Mouse (Mus musculus): Measurements from ENCODE around the gene Ncln. TPM values are rescaled to one million over a fixed set of nuclear protein-coding genes. Genes with fewer than 3 reads are reported as not detected.
A peak's percentile ranks its signal among the peaks of the same experiment; 100 is the strongest.

The Ncln gene
- total RNA-seq, 2 experiments from 2014 or later: 62.8 to 72.4 TPM

- no peak for ATAC-seq (ENCODE audit: poor library complexity, severe bottlenecking)
Observed at GRCm38 (mm10) chr10:81492606-81493240, 3.5 kb downstream of the Ncln start.

- ATAC-seq (ENCODE audit: poor library complexity, severe bottlenecking): no peak
Observed at GRCm38 (mm10) chr10:81491018-81491417, 5.2 kb downstream of the Ncln start.

- ATAC-seq (ENCODE audit: poor library complexity, severe bottlenecking): no peak
Observed at GRCm38 (mm10) chr10:81489941-81490340, 6.3 kb downstream of the Ncln start.

- ATAC-seq (ENCODE audit: poor library complexity, severe bottlenecking): no peak
Observed at GRCm38 (mm10) chr10:81488081-81488480, 8.1 kb downstream of the Ncln start.

- ATAC-seq (ENCODE audit: poor library complexity, severe bottlenecking): no peak
Observed at GRCm38 (mm10) chr10:81486496-81486895, 9.7 kb downstream of the Ncln start.

GRCm38 (mm10) chr10:81485479-81486018 lies 10.6 kb downstream of the Ncln start:
- no peak for ATAC-seq (ENCODE audit: poor library complexity, severe bottlenecking)

GRCm38 (mm10) chr10:81485060-81485449 lies 11.1 kb downstream of the Ncln start:
- 0 out of 2 replicates have a peak, but pooled peaks have one; percentile 28 for ATAC-seq (ENCODE audit: poor library complexity, severe bottlenecking)

- no peak for ATAC-seq (ENCODE audit: poor library complexity, severe bottlenecking)
Observed at GRCm38 (mm10) chr10:81484441-81485059, 11.6 kb downstream of the Ncln start.

GRCm38 (mm10) chr10:81483983-81484382 lies 12.2 kb downstream of the Ncln start:
- ATAC-seq (ENCODE audit: poor library complexity, severe bottlenecking): peak; percentile 65

- peak; percentile 81 for ATAC-seq (ENCODE audit: poor library complexity, severe bottlenecking)
Observed at GRCm38 (mm10) chr10:81482533-81482889, 13.7 kb downstream of the Ncln start, which contains the start of gene Celf5. Celf5 (minus strand) TSS chr10:81482709.

- ATAC-seq (ENCODE audit: poor library complexity, severe bottlenecking): 0 out of 2 replicates have a peak, but pooled peaks have one; percentile 3
Observed at GRCm38 (mm10) chr10:81481605-81482532, 14.3 kb downstream of the Ncln start.

GRCm38 (mm10) chr10:81474461-81474860 lies 21.7 kb downstream of the Ncln start:
- ATAC-seq (ENCODE audit: poor library complexity, severe bottlenecking): 0 out of 2 replicates have a peak, but pooled peaks have one; percentile 23

- ATAC-seq (ENCODE audit: poor library complexity, severe bottlenecking): no peak
Observed at GRCm38 (mm10) chr10:81473003-81473451, 23.2 kb downstream of the Ncln start.

- no peak for ATAC-seq (ENCODE audit: poor library complexity, severe bottlenecking)
Observed at GRCm38 (mm10) chr10:81472403-81473002, 23.7 kb downstream of the Ncln start.

- ATAC-seq (ENCODE audit: poor library complexity, severe bottlenecking): no peak
Observed at GRCm38 (mm10) chr10:81470454-81470853, 25.7 kb downstream of the Ncln start.

GRCm38 (mm10) chr10:81469253-81469652 lies 26.9 kb downstream of the Ncln start:
- no peak for ATAC-seq (ENCODE audit: poor library complexity, severe bottlenecking)

GRCm38 (mm10) chr10:81467670-81468235 lies 28.4 kb downstream of the Ncln start:
- ATAC-seq (ENCODE audit: poor library complexity, severe bottlenecking): no peak

- no peak for ATAC-seq (ENCODE audit: poor library complexity, severe bottlenecking)
Observed at GRCm38 (mm10) chr10:81466881-81467280, 29.3 kb downstream of the Ncln start.

- ATAC-seq (ENCODE audit: poor library complexity, severe bottlenecking): no peak
Observed at GRCm38 (mm10) chr10:81466066-81466465, 30.1 kb downstream of the Ncln start.

- 0 out of 2 replicates have a peak, but pooled peaks have one; percentile 11 for ATAC-seq (ENCODE audit: poor library complexity, severe bottlenecking)
Observed at GRCm38 (mm10) chr10:81465265-81465645, 30.9 kb downstream of the Ncln start.

Data from megakaryocyte, adult 5-6 weeks (primary cell).